Mouse (Mus musculus) heart, adult 2 months (tissue): ENCODE data around the gene 2200002J24Rik. TPM values are rescaled to one million over a fixed set of nuclear protein-coding genes. Genes with fewer than 3 reads are reported as not detected.
"Not testable (repeated sequence)": the region's sequence is repeated elsewhere in the genome, so short reads cannot be mapped to it uniquely, and the experiment has no call there.

Experiments
- DNase-seq, 2 experiments: peaks; one replicate each; pipeline ENCODE4 v3.0.0; 2021
- H3K27ac ChIP-seq: fragments of 200-600 bp; 2 replicates; pipeline ENCODE4 v1.8.1; 2022
- H3K27me3 ChIP-seq: fragments of 200-500 bp; 2 replicates; pipeline ENCODE4 v1.6.1; 2012; ENCODE audit warnings: mild to moderate bottlenecking, low read length, inconsistent platforms, mixed read lengths; ENCODE audit not compliant: control insufficient read depth, insufficient read depth
- H3K36me3 ChIP-seq: fragments of 200-500 bp; 2 replicates; pipeline ENCODE4 v1.6.1; 2012; ENCODE audit warnings: low read length, inconsistent platforms; ENCODE audit not compliant: control insufficient read depth, insufficient read depth
- H3K4me1 ChIP-seq: fragments of 200-500 bp; 2 replicates; pipeline ENCODE4 v1.6.1; 2011; ENCODE audit warnings: low read length; ENCODE audit not compliant: control insufficient read depth, insufficient read depth
- H3K4me3 ChIP-seq: fragments of 200-600 bp; 2 replicates; pipeline ENCODE4 v1.8.1; 2022
- H3K79me2 ChIP-seq: fragments of 200-500 bp; replicated peaks from 2 replicates; pipeline ENCODE4 v1.6.1; 2012; ENCODE audit warnings: mild to moderate bottlenecking, inconsistent platforms, low read length, moderate library complexity, mixed read lengths; ENCODE audit not compliant: control insufficient read depth, insufficient read depth
- H3K9ac ChIP-seq: fragments of 200-500 bp; 2 replicates; pipeline ENCODE4 v1.6.1; 2012; ENCODE audit warnings: low read depth, mild to moderate bottlenecking, control low read depth, inconsistent platforms, low read length, mixed read lengths
- CTCF ChIP-seq: fragments of 200-600 bp; IDR thresholded peaks from 2 replicates; pipeline ENCODE4 v1.8.1; 2022; ENCODE audit warnings: antibody characterized with exemption, mild to moderate bottlenecking, moderate library complexity
- EP300 ChIP-seq: fragments of 200-500 bp; IDR thresholded peaks from 2 replicates; pipeline ENCODE4 v1.6.1; 2011; ENCODE audit warnings: low read depth, low read length, control low read depth; ENCODE audit not compliant: insufficient read depth
- POLR2A ChIP-seq: fragments of 200-500 bp; IDR thresholded peaks from 2 replicates; pipeline ENCODE4 v1.6.1; 2011; ENCODE audit warnings: mild to moderate bottlenecking, low read depth, low read length, control low read depth; ENCODE audit not compliant: insufficient read depth
- WGBS: fragments of 180-500 bp; shearing (Covaris S2); methylation state at CpG from one replicate; pipeline ENCODE4 v1.1.7; 2018; 5-methylcytosine and 5-hydroxymethylcytosine counted together
- intact Hi-C: fragments of 180-260 bp; cut with DNase I; formaldehyde crosslinking; loops from one replicate; pipeline ENCODE4 v1.15.1; 2025
- polyA plus RNA-seq: library from polyadenylated mRNA; depleted of rRNA; stranded (reverse); fragments of >200 nt; gene quantifications from 2 replicates; pipeline ENCODE4 v1.2.3, GENCODE M21; 2012; rRNA removed
- total RNA-seq, 2 experiments: library from RNA; stranded (reverse); gene quantifications; 2 replicates each; pipeline ENCODE4 v1.2.3; 2021

Gene 2200002J24Rik
- total and polyA plus RNA-seq, 3 experiments = not detected

GRCm38 (mm10) chr7:30736211-30736610 is 37.5 kb downstream of the 2200002J24Rik start:
- no peak for DNase-seq
- TF ChIP-seq EP300 = no peak
- TF ChIP-seq CTCF = no peak
- no peak for TF ChIP-seq POLR2A
- Histone ChIP-seq H3K27ac (no peak overlapping the region), H3K9ac (no peak overlapping the region), H3K79me2 (no peaks in the 10 kb centered on the region), H3K36me3 (no peaks in the 10 kb centered on the region), H3K4me3 (no peak overlapping the region), H3K27me3 (no peaks in the 10 kb centered on the region), H3K4me1 (no peaks in the 10 kb centered on the region)
- WGBS = 85% methylated on average over 3 of the region's 3 CpGs
- intact Hi-C loops = no loop called here

GRCm38 (mm10) chr7:30742570-30742969 is 43.8 kb downstream of the 2200002J24Rik start:
- not testable (repeated sequence) for H3K4me3 ChIP-seq, H3K79me2 ChIP-seq

GRCm38 (mm10) chr7:30743617-30744016 is 44.9 kb downstream of the 2200002J24Rik start, which contains the start of gene Gapdhs:
TSS of gene Gapdhs (minus strand) at chr7:30743681.
- H3K9ac ChIP-seq, DNase-seq, H3K36me3 ChIP-seq, H3K27ac ChIP-seq, H3K4me1 ChIP-seq, H3K4me3 ChIP-seq, intact Hi-C loops, H3K79me2 ChIP-seq, H3K27me3 ChIP-seq: not testable (repeated sequence)
- 71% methylated on average over 1 of the region's 4 CpGs for WGBS

More at GRCm38 (mm10) chr7:30742570-30742969, 43.8 kb downstream of the 2200002J24Rik start:
- intact Hi-C loops, H3K4me1 ChIP-seq, DNase-seq, H3K27me3 ChIP-seq, H3K27ac ChIP-seq, H3K9ac ChIP-seq, H3K36me3 ChIP-seq: not testable (repeated sequence)
- 70% methylated on average over 2 of the region's 2 CpGs for WGBS

- WGBS = 25% methylated on average over 4 of the region's 4 CpGs
- Histone ChIP-seq H3K36me3 (no peaks in the 10 kb centered on the region), H3K79me2 (no peaks in the 10 kb centered on the region), H3K27me3 (no peaks in the 10 kb centered on the region), H3K4me1 (no peaks in the 10 kb centered on the region), H3K27ac (no peak overlapping the region), H3K9ac (no peak overlapping the region), H3K4me3 (no peak overlapping the region)
- TF ChIP-seq EP300 (no peak), CTCF (no peak), POLR2A (no peak)
- intact Hi-C loops = no loop called here
- DNase-seq = peak; percentile 31 to 36
These were observed 45.4 kb downstream of the 2200002J24Rik start for GRCm38 (mm10) chr7:30744022-30744598.

GRCm38 (mm10) chr7:30747525-30748204 is 48.9 kb downstream of the 2200002J24Rik start:
- WGBS = 84% methylated on average over 7 of the region's 7 CpGs
- intact Hi-C loops = no loop called here
- no peak overlapping the region for H3K27ac ChIP-seq
- no peaks in the 10 kb centered on the region for H3K79me2 ChIP-seq
- no peak for DNase-seq
- H3K9ac ChIP-seq = no peak overlapping the region
- no peaks in the 10 kb centered on the region for H3K27me3 ChIP-seq
- H3K36me3 ChIP-seq = no peaks in the 10 kb centered on the region
- no peaks in the 10 kb centered on the region for H3K4me1 ChIP-seq
- no peak overlapping the region for H3K4me3 ChIP-seq
- TF ChIP-seq POLR2A (no peak), EP300 (no peak), CTCF (no peak)

Other genes starting within 250 kb of the 2200002J24Rik start
Only the 30 nearest of the 32 such genes appear.
- gene Nphs1, start 240.6 kb upstream of the 2200002J24Rik start, total RNA-seq = not detected
- 0.04 TPM in 1 of 2 replicates, not detected in the other for gene Nphs1, start 240.6 kb upstream of the 2200002J24Rik start, polyA plus RNA-seq
- gene Prodh2, start 205.3 kb upstream of the 2200002J24Rik start, total RNA-seq = not detected
- 0.23 TPM in 1 of 2 replicates, not detected in the other for gene Prodh2, start 205.3 kb upstream of the 2200002J24Rik start, polyA plus RNA-seq
- under 1 TPM; 0.34 to 0.37 TPM for gene Arhgap33, start 163.9 kb upstream of the 2200002J24Rik start, total RNA-seq
- gene Arhgap33, start 163.9 kb upstream of the 2200002J24Rik start, polyA plus RNA-seq = 2.3 and 3.0 TPM in 2 replicates
- 100 to 1,000 TPM; 718 to 804 TPM for gene Hspb6, start 146.7 kb upstream of the 2200002J24Rik start, total RNA-seq
- 1,866 and 1,945 TPM in 2 replicates for gene Hspb6, start 146.7 kb upstream of the 2200002J24Rik start, polyA plus RNA-seq
- gene Proser3, start 146.6 kb upstream of the 2200002J24Rik start, total RNA-seq = 1 to 10 TPM; 2.5 to 6.3 TPM
- gene Proser3, start 146.6 kb upstream of the 2200002J24Rik start, polyA plus RNA-seq = 5.6 and 5.8 TPM in 2 replicates
- gene Lin37, start 139.1 kb upstream of the 2200002J24Rik start, total RNA-seq = 10 to 100 TPM; 13.7 to 16.0 TPM
- 16.2 and 20.0 TPM in 2 replicates for gene Lin37, start 139.1 kb upstream of the 2200002J24Rik start, polyA plus RNA-seq
- 10 to 100 TPM; 56.0 to 67.9 TPM for gene U2af1l4, start 135.6 kb upstream of the 2200002J24Rik start, total RNA-seq
- gene U2af1l4, start 135.6 kb upstream of the 2200002J24Rik start, polyA plus RNA-seq = 61.3 and 71.4 TPM in 2 replicates
- 1 to 10 TPM; 1.1 to 1.9 TPM for gene Gm49396, start 135.6 kb upstream of the 2200002J24Rik start, total RNA-seq
- gene Gm49396, start 135.6 kb upstream of the 2200002J24Rik start, polyA plus RNA-seq = 1.6 and 3.1 TPM in 2 replicates
- gene Psenen, start 135.3 kb upstream of the 2200002J24Rik start, total RNA-seq = 10 to 100 TPM; 75.6 to 85.7 TPM
- 109 and 124 TPM in 2 replicates for gene Psenen, start 135.3 kb upstream of the 2200002J24Rik start, polyA plus RNA-seq
- under 1 TPM; 0.23 to 0.75 TPM for gene Igflr1, start 133.5 kb upstream of the 2200002J24Rik start, total RNA-seq
- gene Igflr1, start 133.5 kb upstream of the 2200002J24Rik start, polyA plus RNA-seq = 1.2 and 3.7 TPM in 2 replicates
- gene Kmt2b, start 110.2 kb upstream of the 2200002J24Rik start, total RNA-seq = 10 to 100 TPM; 15.6 to 15.9 TPM
- gene Kmt2b, start 110.2 kb upstream of the 2200002J24Rik start, polyA plus RNA-seq = 25.6 and 28.3 TPM in 2 replicates
- gene Zbtb32, start 100.0 kb upstream of the 2200002J24Rik start, total RNA-seq = under 1 TPM in 1 of 2 experiments, not detected in 1; 0.11 TPM
- 0.20 and 0.64 TPM in 2 replicates for gene Zbtb32, start 100.0 kb upstream of the 2200002J24Rik start, polyA plus RNA-seq
- gene Upk1a, start 86.1 kb upstream of the 2200002J24Rik start, total RNA-seq = under 1 TPM in 1 of 2 experiments, not detected in 1; 0.36 TPM
- gene Upk1a, start 86.1 kb upstream of the 2200002J24Rik start, polyA plus RNA-seq = 2.8 and 4.8 TPM in 2 replicates
- gene Cox6b1, start 72.8 kb upstream of the 2200002J24Rik start, total RNA-seq = 1,000 to 10,000 TPM; 4,061 to 4,696 TPM
- gene Cox6b1, start 72.8 kb upstream of the 2200002J24Rik start, polyA plus RNA-seq = 1,860 and 2,330 TPM in 2 replicates
- gene Etv2, start 63.1 kb upstream of the 2200002J24Rik start, total RNA-seq = not detected
- gene Etv2, start 63.1 kb upstream of the 2200002J24Rik start, polyA plus RNA-seq = not detected in 2 replicates
- 10 to 100 TPM; 47.7 to 51.3 TPM for gene Rbm42, start 48.6 kb upstream of the 2200002J24Rik start, total RNA-seq
- gene Rbm42, start 48.6 kb upstream of the 2200002J24Rik start, polyA plus RNA-seq = 25.8 and 29.1 TPM in 2 replicates
- gene Haus5, start 33.9 kb upstream of the 2200002J24Rik start, total RNA-seq = 1 to 10 TPM; 3.3 to 3.9 TPM
- gene Haus5, start 33.9 kb upstream of the 2200002J24Rik start, polyA plus RNA-seq = 3.7 and 4.9 TPM in 2 replicates
- under 1 TPM in 1 of 2 experiments, not detected in 1; 0.52 TPM for gene Pmis2, start 27.3 kb upstream of the 2200002J24Rik start, total RNA-seq
- not detected in 2 replicates for gene Pmis2, start 27.3 kb upstream of the 2200002J24Rik start, polyA plus RNA-seq
- under 1 TPM; 0.10 to 0.32 TPM for gene Atp4a, start 13.3 kb downstream of the 2200002J24Rik start, total RNA-seq
- not detected in 2 replicates for gene Atp4a, start 13.3 kb downstream of the 2200002J24Rik start, polyA plus RNA-seq
- gene Tmem147, start 30.6 kb downstream of the 2200002J24Rik start, total RNA-seq = 100 to 1,000 TPM; 219 to 241 TPM
- gene Tmem147, start 30.6 kb downstream of the 2200002J24Rik start, polyA plus RNA-seq = 293 and 357 TPM in 2 replicates
- gene Gapdhs, start 44.8 kb downstream of the 2200002J24Rik start, total RNA-seq = not detected
- 1.1 and 1.7 TPM in 2 replicates for gene Gapdhs, start 44.8 kb downstream of the 2200002J24Rik start, polyA plus RNA-seq
- gene Sbsn, start 52.5 kb downstream of the 2200002J24Rik start, total RNA-seq = 1 to 10 TPM; 1.8 to 2.3 TPM
- 1.6 and 1.7 TPM in 2 replicates for gene Sbsn, start 52.5 kb downstream of the 2200002J24Rik start, polyA plus RNA-seq
- gene Dmkn, start 64.8 kb downstream of the 2200002J24Rik start, total RNA-seq = 1 to 10 TPM in 1 of 2 experiments, under 1 TPM in 1; 0.84 to 1.6 TPM
- 7.2 and 8.8 TPM in 2 replicates for gene Dmkn, start 64.8 kb downstream of the 2200002J24Rik start, polyA plus RNA-seq
- not detected for gene Krtdap, start 89.0 kb downstream of the 2200002J24Rik start, total RNA-seq
- not detected in 2 replicates for gene Krtdap, start 89.0 kb downstream of the 2200002J24Rik start, polyA plus RNA-seq
- not detected for gene Ffar2, start 124.8 kb downstream of the 2200002J24Rik start, total RNA-seq
- 0.18 and 0.61 TPM in 2 replicates for gene Ffar2, start 124.8 kb downstream of the 2200002J24Rik start, polyA plus RNA-seq
- gene Ffar3, start 157.3 kb downstream of the 2200002J24Rik start, total RNA-seq = not detected
- gene Ffar3, start 157.3 kb downstream of the 2200002J24Rik start, polyA plus RNA-seq = not detected in 2 replicates
- gene Ffar1, start 162.6 kb downstream of the 2200002J24Rik start, total RNA-seq = not detected
- 0.20 TPM in 1 of 2 replicates, not detected in the other for gene Ffar1, start 162.6 kb downstream of the 2200002J24Rik start, polyA plus RNA-seq
- gene Cd22, start 181.4 kb downstream of the 2200002J24Rik start, total RNA-seq = 1 to 10 TPM in 1 of 2 experiments, under 1 TPM in 1; 0.57 to 1.3 TPM
- gene Cd22, start 181.4 kb downstream of the 2200002J24Rik start, polyA plus RNA-seq = 1.1 and 8.1 TPM in 2 replicates
- not detected for gene Mag, start 215.9 kb downstream of the 2200002J24Rik start, total RNA-seq
- 0.27 and 0.32 TPM in 2 replicates for gene Mag, start 215.9 kb downstream of the 2200002J24Rik start, polyA plus RNA-seq
- 1 to 10 TPM; 2.8 to 4.5 TPM for gene Hamp2, start 225.8 kb downstream of the 2200002J24Rik start, total RNA-seq
- 2.1 and 4.7 TPM in 2 replicates for gene Hamp2, start 225.8 kb downstream of the 2200002J24Rik start, polyA plus RNA-seq